15 mouse cellular contexts compared by ENCODE assay signal in the genomic region with DNA sequence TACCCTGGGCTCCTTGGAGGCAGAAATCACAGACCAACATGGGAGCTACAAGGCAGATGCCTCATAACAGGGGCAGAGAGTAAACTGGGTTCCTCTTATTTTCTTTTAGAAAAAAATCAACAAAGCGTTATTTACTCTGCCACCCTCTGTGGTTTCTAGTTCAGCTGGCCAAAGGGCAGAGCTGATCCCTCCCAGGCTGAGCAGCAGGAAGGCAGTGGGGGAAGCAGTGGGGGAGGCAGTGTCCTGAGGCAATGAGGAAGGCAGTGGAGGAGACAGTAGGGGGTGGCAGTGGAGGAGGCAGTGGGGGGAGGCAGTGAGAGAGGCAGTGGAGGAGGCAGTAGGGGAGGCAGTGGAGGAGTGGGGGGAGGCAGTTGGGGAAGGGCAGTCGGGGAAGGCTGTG. TPM values are rescaled to one million over a fixed set of nuclear protein-coding genes. Genes with fewer than 3 reads are reported as not detected.
A peak's percentile ranks its signal among the peaks of the same experiment; 100 is the strongest.
DNase-seq lines count a peak whose midpoint lies in the region; ATAC-seq lines count a peak whose summit lies in the region.
"Had no signal": no experiment of that assay in that cellular context is flagged by ENCODE, and none has a peak within 500 bp of the region (broad histone marks: within the 10 kb centered on the region; RNA-seq: fewer than 3 reads in every experiment).

No protein-coding gene starts in this region.

- H3K4me3 ChIP-seq in liver, embryonic 16.5 days (ENCODE audit: low read depth, low read length), result no peak overlapping the region
- H3K4me3 ChIP-seq: erythroblast, embryonic 14.5 days; neural tube, embryonic 13.5 days had no signal

- no peaks in the 10 kb centered on the region for H3K9me3 ChIP-seq in liver, embryonic 16.5 days (replicated peaks; ENCODE audit: control insufficient read depth, low read length)
- H3K9me3 ChIP-seq: neural tube, embryonic 13.5 days had no signal

- no peak overlapping the region for H3K4me2 ChIP-seq in liver, embryonic 16.5 days (ENCODE audit: low read depth, low read length)
- H3K4me2 ChIP-seq: heart, embryonic 11.5 days; neural tube, embryonic 13.5 days had no signal

- peak; percentile 52 for ATAC-seq in liver, embryonic 16.5 days (ENCODE audit: low read depth)
- ATAC-seq: activated CD4-positive, CD25-positive, alpha-beta regulatory T cell, adult 4 months; hindbrain, postnatal 0 days had no signal

- peak; percentile 54 for DNase-seq in urinary bladder, postnatal 14 days (ENCODE audit: low spot score)
- DNase-seq in urinary bladder, postnatal 10 days (ENCODE audit: low spot score), result no peak
- peak; percentile 74 for DNase-seq in kidney, adult 9 months
- no peak for DNase-seq in retina, embryonic 14.5 days (ENCODE audit: low spot score)
- no peak for DNase-seq in lung, postnatal 10 days
- no peak for DNase-seq in B cell, adult 2 months
- DNase-seq: cerebellum, adult 9-11 months; gastrocnemius, postnatal 14 days; heart, postnatal 4 days had no signal

- H3K27me3 ChIP-seq in liver, embryonic 16.5 days (ENCODE audit: control insufficient read depth, insufficient read depth, low read depth, low read length), result peaks cover 15% of the 10 kb centered on the region

- no peaks in the 10 kb centered on the region for H3K36me3 ChIP-seq in liver, embryonic 16.5 days (ENCODE audit: control insufficient read depth, insufficient read depth)
- H3K36me3 ChIP-seq: neural tube, embryonic 13.5 days had no signal

- no peak overlapping the region for H3K9ac ChIP-seq in liver, embryonic 16.5 days (ENCODE audit: low read depth, low read length)
- H3K9ac ChIP-seq: neural tube, embryonic 13.5 days had no signal

- peaks cover 3% of the 10 kb centered on the region for H3K4me1 ChIP-seq in liver, embryonic 16.5 days (ENCODE audit: control insufficient read depth, low read depth, low read length)

- H3K27ac ChIP-seq in liver, embryonic 16.5 days (ENCODE audit: low read length), result peak overlapping the region; percentile 51; the same call in 1 of the 2 replicates
- H3K27ac ChIP-seq: hindbrain, postnatal 0 days; neural tube, embryonic 13.5 days had no signal

- 13% methylated on average over 2 of the region's 2 CpGs for WGBS in liver, embryonic 16.5 days (ENCODE audit: insufficient replicate concordance)

RNA-seq across cellular contexts. Expression of a gene that starts 51.1 kb away (rescaled TPM):
- polyA plus RNA-seq in liver, embryonic 16.5 days (2015; fragmentation: Nextera tagmentation; extraction: Ambion mirVana), result 4.6 and 4.7 TPM in 2 replicates
- polyA plus RNA-seq: activated CD4-positive, CD25-positive, alpha-beta regulatory T cell, adult 4 months had no signal

Comparison
In these comparisons a context has a peak if more than half of its experiments do, and no peak if none do; other contexts are left out.
1. DNase-seq: peak in urinary bladder, postnatal 14 days (single experiment) and kidney, adult 9 months (single experiment); none in urinary bladder, postnatal 10 days (single experiment), retina, embryonic 14.5 days (single experiment), lung, postnatal 10 days (single experiment) and B cell, adult 2 months (0 of 2).